Mouse (Mus musculus): ENCODE data around the gene Tmem115.

GRCm38 (mm10) chr9:107580501-107581317 is 47.0 kb downstream of the Tmem115 start, which contains the start of gene Hyal3:
- TF ChIP-seq ZNF384 (IDR thresholded peaks at IDR 0.05; ENCODE audit: low read depth, low read length), result no peak
- TF ChIP-seq CHD2 (IDR thresholded peaks at IDR 0.05; ENCODE audit: low read depth, low read length), result no peak
- TF ChIP-seq HCFC1 (IDR thresholded peaks at IDR 0.05; ENCODE audit: borderline replicate concordance, insufficient read depth, low read length), result no peak
